Mouse (Mus musculus) spleen, adult 2 months (tissue): Measurements from ENCODE around the gene Gm4881. TPM values are rescaled to one million over a fixed set of nuclear protein-coding genes. Genes with fewer than 3 reads are reported as not detected.
A peak's percentile ranks its signal among the peaks of the same experiment; 100 is the strongest.

Source experiments
- DNase-seq, 2 experiments: peaks; one replicate each; pipeline versions ENCODE4 v3.0.0 to v3.0.0-alpha.2; 2012 to 2021; ENCODE audit warnings: low spot score in 2 of 2, low read depth in 1 of 2
- H3K27ac ChIP-seq: fragments of 200-500 bp; 2 replicates; pipeline ENCODE4 v1.5.1; 2012; ENCODE audit warnings: low read length, inconsistent platforms; ENCODE audit not compliant: insufficient read depth
- H3K27me3 ChIP-seq: fragments of 200-500 bp; 2 replicates; pipeline ENCODE4 v1.6.1; 2012; ENCODE audit warnings: mild to moderate bottlenecking, moderate library complexity, low read length, inconsistent platforms; ENCODE audit not compliant: control insufficient read depth, insufficient read depth
- H3K36me3 ChIP-seq: fragments of 200-500 bp; 2 replicates; pipeline ENCODE4 v1.6.1; 2012; ENCODE audit warnings: mild to moderate bottlenecking, low read length, inconsistent platforms; ENCODE audit not compliant: control insufficient read depth, insufficient read depth
- H3K4me1 ChIP-seq: fragments of 200-500 bp; 2 replicates; pipeline ENCODE4 v1.6.1; 2011; ENCODE audit warnings: inconsistent platforms; ENCODE audit not compliant: control insufficient read depth, insufficient read depth, insufficient read length
- H3K4me3 ChIP-seq: fragments of 200-500 bp; 2 replicates; pipeline ENCODE4 v1.5.1; 2011; ENCODE audit warnings: mild to moderate bottlenecking, inconsistent platforms; ENCODE audit not compliant: insufficient read depth, insufficient read length; ENCODE audit errors: extremely low read depth
- CTCF ChIP-seq: fragments of 200-500 bp; IDR thresholded peaks from 2 replicates; pipeline ENCODE4 v1.5.1; 2011; ENCODE audit warnings: mild to moderate bottlenecking, inconsistent platforms; ENCODE audit not compliant: insufficient read depth, insufficient read length, insufficient replicate concordance; ENCODE audit errors: extremely low read depth
- POLR2A ChIP-seq: fragments of 200-500 bp; IDR thresholded peaks from 2 replicates; pipeline ENCODE4 v1.6.1; 2011; ENCODE audit warnings: low read depth, low read length, inconsistent platforms
- WGBS: fragments of 180-500 bp; shearing (Covaris S2); methylation state at CpG from one replicate; pipeline ENCODE4 v1.1.7; 2018; 5-methylcytosine and 5-hydroxymethylcytosine counted together
- polyA plus RNA-seq: library from polyadenylated mRNA; depleted of rRNA; stranded (reverse); fragments of >200 nt; gene quantifications from 2 replicates; pipeline ENCODE4 v1.2.3, GENCODE M21; 2012

The Gm4881 gene
- polyA plus RNA-seq, 1 experiment: not detected

DNA sequence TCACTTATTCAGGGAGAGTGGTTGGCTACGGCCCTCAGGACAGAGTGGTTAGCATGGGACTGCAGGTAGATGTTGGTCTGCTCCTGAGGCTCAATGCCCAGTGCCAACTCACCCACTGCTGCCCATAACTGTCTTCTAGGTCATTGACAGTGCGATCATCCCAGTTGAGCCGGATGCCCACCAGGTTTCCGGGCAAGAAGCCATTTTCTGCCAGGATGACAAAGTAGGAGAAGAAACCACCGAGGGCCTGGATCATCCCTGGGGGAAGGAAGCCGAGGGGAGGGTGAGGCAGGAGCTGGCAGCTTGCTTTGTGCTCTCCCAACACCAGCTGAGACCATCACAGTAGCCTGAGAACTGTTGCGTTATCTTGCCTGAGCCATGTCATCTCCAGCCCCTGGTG lies 36.1 kb upstream of the Gm4881 start:
- no peaks in the 10 kb centered on the region for H3K36me3 ChIP-seq
- H3K27me3 ChIP-seq: no peaks in the 10 kb centered on the region
- DNase-seq: no peak
- no peaks in the 10 kb centered on the region for H3K4me1 ChIP-seq
- H3K4me3 ChIP-seq: no peak overlapping the region
- no peak overlapping the region for H3K27ac ChIP-seq
- 89% methylated on average over 7 of the region's 7 CpGs for WGBS
- TF ChIP-seq POLR2A (no peak), CTCF (no peak)

DNA sequence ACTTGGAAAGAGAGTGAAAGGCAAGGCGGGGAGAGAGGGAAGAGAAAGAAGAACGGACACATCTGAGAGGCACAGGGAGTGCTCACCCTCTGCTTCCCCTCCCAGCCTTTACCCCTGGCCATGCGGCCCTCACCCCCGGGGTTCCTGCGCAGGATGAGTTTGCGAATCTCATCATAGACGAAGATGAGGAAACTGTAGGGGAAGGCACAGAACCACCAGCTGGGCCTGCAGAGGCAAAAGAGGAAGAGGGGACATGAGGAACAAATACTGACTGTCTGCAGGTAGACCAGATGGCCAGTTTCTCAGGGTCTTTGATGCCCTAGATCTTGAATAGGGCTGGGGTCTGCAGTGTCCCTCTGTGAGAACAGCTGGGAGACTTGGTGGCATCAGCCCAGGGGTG lies 34.5 kb upstream of the Gm4881 start:
- Histone ChIP-seq H3K4me3 (no peak overlapping the region), H3K4me1 (no peaks in the 10 kb centered on the region), H3K27ac (no peak overlapping the region), H3K27me3 (no peaks in the 10 kb centered on the region), H3K36me3 (no peaks in the 10 kb centered on the region)
- TF ChIP-seq CTCF (no peak), POLR2A (no peak)
- 16% methylated on average over 7 of the region's 7 CpGs for WGBS
- no peak for DNase-seq

DNA sequence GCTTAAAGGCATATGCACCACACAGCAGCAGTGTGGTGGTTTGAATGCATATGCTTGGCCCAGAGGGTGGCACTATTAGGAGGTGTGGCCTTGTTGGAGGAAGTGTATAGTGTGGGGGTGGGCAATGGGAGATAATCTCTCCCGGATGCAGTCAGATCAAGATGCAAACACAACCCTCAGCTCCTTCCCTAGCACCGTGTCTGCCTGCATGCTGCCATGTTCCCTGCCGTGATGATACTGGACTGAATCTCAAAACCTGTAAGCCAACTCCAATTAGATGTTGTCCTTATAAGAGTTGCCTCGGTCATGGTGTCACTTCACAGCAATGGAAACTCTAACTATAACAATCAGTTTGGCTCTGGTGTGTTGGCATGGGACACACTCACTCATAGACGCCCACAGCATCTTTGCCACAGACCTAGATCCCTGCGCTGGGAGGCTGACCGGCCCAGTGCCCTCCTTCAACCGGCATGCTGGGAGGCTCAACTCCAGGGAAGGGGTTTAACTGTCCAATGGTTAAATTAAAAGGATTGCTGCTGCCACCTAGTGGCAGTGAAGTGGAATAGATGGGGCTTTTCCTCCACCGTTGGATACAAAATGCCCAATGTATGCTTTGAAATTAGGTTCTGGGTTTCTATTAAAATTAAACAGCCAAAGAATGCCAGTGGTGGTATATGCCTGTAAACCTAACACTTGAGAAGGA lies 30.8 kb upstream of the Gm4881 start:
- WGBS: 17% methylated on average over 9 of the region's 9 CpGs
- TF ChIP-seq CTCF (peak; percentile 36; the same call in 1 of the 2 replicates), POLR2A (no peak)
- Histone ChIP-seq H3K27ac (no peak overlapping the region), H3K4me1 (no peaks in the 10 kb centered on the region), H3K4me3 (no peak overlapping the region), H3K27me3 (no peaks in the 10 kb centered on the region), H3K36me3 (peaks cover under 1% of the 10 kb centered on the region)
- DNase-seq: no peak

DNA sequence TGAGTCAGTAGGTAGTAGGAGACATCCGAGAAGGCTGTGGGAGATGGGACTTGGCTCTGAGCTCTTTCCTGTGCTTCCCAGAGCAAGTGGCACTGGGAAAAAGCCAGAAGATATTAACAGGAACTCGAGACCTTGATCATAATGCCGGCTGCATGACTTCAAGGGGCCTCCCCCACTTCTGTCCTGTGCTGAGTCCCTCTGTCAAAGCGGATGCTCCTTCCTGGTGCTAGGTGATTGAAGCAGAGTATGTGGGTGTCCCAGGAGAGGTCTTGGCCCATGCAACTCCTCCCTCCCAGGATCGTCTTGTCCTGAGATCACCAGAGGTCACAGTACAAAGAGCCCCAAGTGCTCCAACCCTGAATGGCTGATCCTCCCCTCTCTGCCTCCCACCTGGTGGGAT lies 29.6 kb upstream of the Gm4881 start:
- no peak overlapping the region for H3K4me3 ChIP-seq
- H3K4me1 ChIP-seq: no peaks in the 10 kb centered on the region
- H3K27me3 ChIP-seq: no peaks in the 10 kb centered on the region
- H3K27ac ChIP-seq: no peak overlapping the region
- no peak for DNase-seq
- WGBS: 81% methylated on average over 5 of the region's 5 CpGs
- peaks cover 6% of the 10 kb centered on the region for H3K36me3 ChIP-seq
- no peak for TF ChIP-seq CTCF
- no peak for TF ChIP-seq POLR2A

DNA sequence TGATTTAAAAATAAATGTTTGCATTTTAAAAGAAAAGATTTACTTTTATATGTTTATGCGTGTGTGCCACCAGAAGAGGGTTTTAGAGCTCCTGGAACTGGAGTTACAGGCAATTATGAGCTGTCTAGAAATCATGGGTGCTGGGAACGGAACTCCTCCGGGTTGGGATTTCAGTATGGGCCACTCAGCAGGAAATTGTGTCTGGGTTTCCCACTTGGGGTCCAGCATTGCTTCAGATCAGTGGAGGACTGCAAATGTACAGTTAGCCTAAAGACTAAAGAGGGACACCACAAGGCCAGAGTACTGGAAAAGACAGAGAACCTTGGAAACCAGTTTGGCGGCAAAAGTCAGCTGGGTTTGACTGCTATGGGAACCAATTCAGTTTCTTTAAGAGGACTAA lies 28.9 kb upstream of the Gm4881 start:
- Histone ChIP-seq H3K36me3 (peaks cover 6% of the 10 kb centered on the region), H3K4me1 (no peaks in the 10 kb centered on the region), H3K27ac (no peak overlapping the region), H3K27me3 (no peaks in the 10 kb centered on the region), H3K4me3 (no peak overlapping the region)
- TF ChIP-seq CTCF (no peak), POLR2A (no peak)
- DNase-seq: no peak
- WGBS: 87% methylated on average over 4 of the region's 4 CpGs

DNA sequence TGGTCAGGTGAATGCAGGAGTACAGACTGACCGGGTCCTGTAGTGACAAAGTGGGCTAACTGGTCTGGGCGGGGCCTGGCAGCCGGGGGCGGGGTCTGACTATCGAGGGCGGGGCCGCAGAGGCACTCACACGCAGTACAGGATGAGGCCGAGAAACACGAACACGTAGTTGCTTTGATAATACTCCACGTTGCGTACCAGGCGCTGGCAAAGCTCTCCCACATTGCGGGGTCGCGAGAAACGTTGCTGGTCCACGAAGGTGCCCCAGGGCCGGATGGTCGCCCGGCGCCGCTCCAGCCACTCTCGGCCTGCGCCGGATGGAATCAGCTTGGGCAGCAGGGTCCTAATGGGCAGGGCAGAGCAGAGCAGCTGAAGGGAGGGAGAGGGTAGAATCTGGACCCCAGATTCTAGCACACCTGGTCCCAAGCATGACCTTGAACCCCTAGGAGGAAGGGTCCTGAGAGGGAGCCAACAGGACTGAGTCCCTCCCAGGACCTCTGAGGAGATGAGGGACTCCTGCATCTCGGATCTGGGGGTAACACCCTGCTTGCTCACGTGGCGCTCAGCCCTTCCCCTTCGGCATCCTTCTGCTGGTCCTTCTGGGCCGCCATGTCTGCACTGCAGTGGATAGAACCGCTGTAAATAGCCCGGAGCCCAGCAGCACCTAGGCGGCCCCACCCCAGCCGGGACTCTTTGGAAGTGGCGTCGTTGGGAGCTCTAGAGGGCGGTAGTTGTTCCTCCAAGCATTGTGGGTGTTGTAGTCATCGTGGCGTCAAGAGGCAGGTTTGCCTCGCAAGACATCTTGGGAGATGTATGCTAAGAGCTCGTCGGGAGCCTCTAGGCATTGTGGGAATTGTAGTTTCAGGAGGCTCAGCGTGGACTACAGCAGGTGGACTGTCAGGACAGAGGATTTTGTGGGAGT lies 27.9 kb upstream of the Gm4881 start, which contains the start of gene Rabac1:
Rabac1 (minus strand) TSS at position 783 of the 922 bp plus-strand sequence.
- peak; percentile 84 to 87 for DNase-seq
- no peaks in the 10 kb centered on the region for H3K27me3 ChIP-seq
- H3K4me1 ChIP-seq: no peaks in the 10 kb centered on the region
- peak within 1 kb of the TSS; percentile 79 for H3K4me3 ChIP-seq
- TF ChIP-seq POLR2A: peak; percentile 80
- no peak for TF ChIP-seq CTCF
- WGBS: under 1% methylated on average over 45 of the region's 45 CpGs
- H3K36me3 ChIP-seq: peaks cover 6% of the 10 kb centered on the region
- peak within 1 kb of the TSS; percentile 87 for H3K27ac ChIP-seq
